Mouse (Mus musculus) urinary bladder, postnatal 14 days (tissue): ENCODE data around the gene Olfr960.

ENCODE experiments used
- DNase-seq: peaks from one replicate; pipeline ENCODE4 v3.0.0; 2021; ENCODE audit warnings: low spot score

Gene Olfr960

DNA sequence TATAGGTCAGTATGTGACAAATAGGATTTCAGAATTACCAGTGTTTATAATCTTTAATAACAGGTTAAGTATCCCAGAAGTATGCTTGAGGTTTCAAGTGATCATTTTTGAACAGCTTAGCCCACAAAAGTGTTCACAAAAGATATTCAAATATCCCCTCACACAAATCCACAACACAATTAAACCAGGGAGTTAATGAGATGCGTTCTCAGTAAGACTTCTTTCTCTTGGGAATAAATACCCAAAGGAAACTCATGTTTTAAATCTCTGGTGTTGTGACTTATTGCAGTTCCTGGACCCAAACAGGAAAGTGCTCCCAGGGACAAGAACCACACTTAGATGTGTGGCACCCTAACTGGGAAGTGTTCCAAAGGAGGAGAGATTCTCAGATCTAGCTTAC lies at the start of gene Olfr960:
Olfr960 (plus strand) TSS at position 301 of the 400 bp plus-strand sequence.
- no peak for DNase-seq

DNA sequence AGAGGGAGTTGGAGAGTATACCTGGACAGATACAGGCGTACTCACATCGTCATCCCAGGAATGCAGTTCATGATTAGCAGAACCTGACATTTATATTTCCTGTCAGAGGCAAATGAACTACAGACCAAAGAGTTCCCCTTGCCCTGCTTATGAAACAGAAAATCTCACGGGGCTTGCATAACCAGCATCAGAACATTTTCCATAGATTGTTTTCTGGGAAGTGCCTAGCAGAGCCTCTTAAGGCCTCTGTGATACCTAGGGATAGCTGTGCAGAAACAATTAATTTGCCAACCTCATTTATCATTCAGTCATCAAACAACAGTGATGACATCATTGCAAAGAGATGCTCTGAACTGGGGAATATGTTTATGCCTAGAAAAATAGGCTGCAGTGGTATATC lies 45.7 kb upstream of the Olfr960 start, which contains the start of gene Olfr959:
Olfr959 (minus strand) TSS at position 101 of the 400 bp plus-strand sequence.
- no peak for DNase-seq

DNA sequence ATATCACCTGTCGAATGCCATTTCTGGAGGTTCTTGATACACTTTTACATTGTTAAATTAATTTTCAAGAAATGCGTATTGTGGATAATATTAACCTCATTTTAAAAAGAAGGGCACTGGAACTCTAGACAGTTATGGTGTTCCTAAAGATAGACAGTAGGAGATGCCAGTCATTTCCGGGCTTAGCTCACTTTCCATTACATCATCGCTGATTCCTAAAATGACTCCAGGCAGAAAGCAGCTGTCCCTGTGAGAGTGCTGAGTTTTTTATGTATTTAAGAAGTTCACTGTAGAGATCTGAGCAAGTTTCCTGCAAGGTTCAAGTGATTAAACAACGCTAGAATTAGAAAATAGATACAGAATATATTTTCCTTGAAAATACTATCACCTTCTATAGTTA lies 44.1 kb upstream of the Olfr960 start:
- no peak for DNase-seq

DNA sequence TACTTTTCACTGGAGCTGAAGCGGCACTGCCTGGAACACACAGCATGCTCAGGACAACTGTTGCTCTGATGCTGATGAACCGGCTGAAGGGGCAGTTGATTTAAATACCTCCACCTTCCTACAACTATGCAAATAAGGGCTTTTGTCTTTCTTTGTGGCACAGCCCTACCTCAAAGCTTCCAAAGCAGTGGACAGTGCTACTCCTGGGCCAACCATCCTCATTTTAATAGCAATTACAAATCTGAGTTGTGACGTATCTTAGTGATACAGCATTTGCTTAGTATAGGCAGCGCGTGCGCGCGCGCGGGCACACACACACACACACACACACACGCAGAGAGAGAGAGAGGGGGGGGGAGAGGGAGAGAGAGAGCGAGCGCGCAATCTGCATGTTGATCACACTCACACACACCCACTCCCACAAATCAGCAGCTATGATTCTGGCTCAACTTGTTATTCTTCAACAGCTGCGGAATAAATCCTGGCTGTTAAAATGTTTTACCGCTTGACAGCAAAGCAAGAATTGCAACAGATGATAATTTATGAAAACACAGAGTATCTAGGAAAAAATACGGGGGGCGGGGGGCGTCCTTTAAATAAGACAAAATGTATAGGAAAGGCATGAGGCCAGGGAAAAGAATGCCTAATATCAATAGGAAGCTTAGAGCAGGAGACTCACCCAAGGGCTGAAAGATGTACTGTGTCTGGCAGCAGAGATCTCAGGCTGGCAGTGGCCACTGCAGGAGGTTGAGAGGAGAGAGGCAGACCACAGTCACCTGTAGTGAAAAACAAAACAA lies 18.4 kb upstream of the Olfr960 start:
- no peak for DNase-seq

DNA sequence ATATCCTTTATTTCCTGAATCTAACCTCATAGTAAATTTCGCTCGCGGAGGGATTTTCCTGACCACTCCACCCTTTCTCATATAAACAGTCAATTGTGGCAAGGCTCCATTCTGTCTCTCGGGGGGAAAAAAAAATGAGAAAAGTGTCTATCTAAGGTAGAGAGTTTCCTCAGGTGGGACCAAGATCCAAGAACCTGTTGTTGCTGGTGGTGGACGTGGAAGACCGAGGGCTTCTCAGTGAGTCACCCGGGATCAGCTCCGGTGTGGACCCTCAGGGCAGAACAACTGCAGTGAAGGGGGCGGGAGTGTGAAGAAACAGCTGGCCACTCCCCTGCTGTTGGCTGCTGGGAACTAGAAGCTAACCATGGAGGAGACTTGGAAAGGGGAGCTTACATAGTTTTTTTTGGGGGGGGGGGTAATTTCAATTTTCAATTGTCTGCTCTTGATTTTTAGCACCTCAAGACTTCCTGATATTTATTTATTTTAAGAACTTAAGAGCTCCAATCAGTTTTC lies 17.8 kb upstream of the Olfr960 start:
- peak; percentile 10 for DNase-seq

DNA sequence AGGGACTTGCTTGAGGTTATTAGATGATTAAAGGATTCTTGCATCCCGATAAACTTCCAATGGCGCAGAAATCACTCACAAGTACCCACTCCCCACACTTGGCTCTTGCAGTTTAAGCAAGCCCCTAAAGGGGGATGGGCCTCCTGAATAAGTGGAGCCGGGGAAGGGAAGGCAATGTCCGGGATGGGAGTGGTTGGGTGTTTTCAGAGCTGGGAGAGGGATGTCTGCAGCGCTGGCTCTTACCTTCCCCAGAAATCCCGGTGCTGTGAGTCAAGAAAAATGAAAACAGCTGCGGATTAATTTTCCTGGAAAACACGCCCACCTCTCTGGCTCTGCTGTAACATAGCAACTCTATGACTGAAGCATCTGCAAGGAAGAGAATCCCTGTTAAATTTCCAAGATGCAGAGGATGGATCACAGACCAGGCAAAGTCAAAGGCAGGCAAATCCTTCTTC lies 17.1 kb upstream of the Olfr960 start, which contains the start of gene AW551984:
AW551984 (minus strand) TSS at position 405 of the 455 bp plus-strand sequence.
- DNase-seq = peak; percentile 10

DNA sequence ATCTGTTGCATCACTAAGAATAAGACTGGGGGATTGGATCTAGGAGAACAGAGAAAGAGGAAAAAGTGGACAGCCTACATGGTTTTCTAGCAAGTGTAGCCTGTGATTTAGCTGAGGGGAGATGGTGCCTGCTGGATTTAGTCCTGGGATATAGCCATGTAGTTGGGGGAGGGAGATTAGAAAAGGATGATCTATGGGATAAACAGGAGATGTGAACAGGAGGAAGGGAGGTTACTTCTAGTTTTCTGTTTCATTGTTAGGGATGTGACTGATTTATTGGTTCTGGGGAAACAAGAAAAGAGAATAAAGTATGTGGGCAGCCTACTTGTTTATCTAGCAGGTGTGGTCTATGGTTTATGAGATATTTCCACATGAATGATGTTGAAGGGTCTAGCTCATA lies 12.7 kb upstream of the Olfr960 start:
- no peak for DNase-seq

DNA sequence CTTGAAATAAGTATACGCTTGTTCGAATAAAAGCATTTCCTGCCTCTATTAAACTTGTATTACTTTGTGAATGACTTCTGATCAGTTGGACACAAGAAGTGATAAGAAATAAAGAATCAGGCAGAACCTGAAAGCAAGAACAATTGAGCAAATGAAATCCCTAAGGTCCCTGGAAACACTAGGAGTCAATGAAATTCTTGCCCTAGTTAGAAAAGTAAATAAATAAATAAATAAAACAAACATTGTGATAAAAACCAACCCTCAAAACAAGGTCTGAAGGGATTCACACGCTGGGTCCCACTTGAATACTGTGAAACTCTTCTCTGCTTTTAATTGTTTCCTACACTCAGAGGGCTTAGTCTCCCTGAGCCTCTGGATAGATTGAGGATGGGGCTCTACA lies 10.8 kb upstream of the Olfr960 start, which contains the start of gene Olfr148:
Olfr148 (plus strand) TSS at position 301 of the 400 bp plus-strand sequence.
- DNase-seq = no peak

DNA sequence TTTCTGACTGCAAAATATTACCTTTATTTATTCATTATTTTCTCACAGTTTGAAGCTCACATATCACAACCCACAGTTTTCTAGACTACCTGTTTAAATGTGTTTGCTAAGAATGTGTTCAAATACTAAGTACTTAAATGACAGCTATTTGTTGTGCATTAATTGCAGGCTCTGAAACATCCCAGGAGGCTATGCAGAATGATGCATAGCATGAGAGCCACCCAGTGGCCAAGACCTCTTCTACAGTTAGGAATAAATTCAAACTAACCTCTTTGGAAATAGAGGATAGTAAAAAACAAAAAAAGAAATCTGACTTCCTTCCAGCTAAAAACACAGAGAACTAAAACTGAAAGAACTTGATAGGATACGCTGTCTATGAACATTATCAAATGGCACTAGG lies 9.2 kb upstream of the Olfr960 start:
- DNase-seq = no peak

DNA sequence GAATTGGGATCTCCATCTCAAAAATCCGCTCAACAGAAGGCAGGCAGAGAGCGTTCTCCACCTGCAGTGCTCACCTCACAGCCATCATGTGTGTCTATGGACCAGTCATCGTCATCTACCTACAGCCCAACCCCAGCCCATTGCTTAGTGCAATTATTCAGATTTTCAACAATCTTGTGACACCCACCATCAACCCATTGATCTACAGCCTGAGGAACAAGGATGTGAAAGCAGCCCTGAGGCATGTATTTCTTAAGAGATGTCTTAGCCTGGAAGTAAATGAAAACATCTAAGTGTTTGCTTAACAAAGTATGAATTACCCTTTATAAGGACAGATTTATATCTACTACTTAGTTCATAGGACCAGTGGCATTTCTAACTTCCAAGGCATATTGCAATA lies 2.6 kb downstream of the Olfr960 start:
- no peak for DNase-seq

DNA sequence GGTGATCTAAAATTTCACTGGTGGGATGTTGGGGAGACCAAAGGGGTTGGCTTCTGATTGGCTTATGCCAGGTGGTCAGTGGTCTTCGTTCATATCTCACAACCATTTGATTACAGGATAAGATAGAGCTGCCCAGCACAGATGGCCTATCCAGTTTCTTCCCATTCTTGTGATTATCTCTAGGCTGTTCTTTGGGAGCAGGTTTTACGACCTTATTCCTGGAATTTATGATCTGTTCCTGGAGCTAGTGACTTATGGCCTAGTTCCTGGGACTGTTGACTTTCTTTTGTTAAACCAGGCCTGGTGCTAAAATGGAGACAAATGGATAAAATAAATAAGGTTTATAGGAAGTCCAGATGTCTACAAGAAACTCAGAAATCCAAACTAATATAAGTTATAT lies 3.5 kb downstream of the Olfr960 start:
- DNase-seq = no peak

DNA sequence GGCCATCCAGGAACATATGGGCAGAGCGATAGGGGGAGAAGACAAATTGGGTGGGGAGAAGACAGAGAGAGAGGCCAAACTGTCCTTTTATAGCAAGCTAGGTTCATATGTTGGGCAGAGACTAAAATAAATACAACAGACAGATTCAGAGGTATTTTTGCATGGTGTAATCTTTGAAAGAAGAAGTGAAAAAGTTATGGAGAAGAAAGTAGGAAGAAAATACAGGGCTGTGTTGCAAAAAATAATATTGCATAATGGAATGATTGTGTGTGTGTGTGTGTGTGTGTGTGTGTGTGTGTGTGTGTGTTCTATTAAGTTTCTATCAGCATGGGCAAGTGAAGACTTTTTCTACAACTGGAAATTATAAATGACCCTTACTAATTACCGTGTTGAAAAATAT lies 7.9 kb downstream of the Olfr960 start:
- no peak for DNase-seq

DNA sequence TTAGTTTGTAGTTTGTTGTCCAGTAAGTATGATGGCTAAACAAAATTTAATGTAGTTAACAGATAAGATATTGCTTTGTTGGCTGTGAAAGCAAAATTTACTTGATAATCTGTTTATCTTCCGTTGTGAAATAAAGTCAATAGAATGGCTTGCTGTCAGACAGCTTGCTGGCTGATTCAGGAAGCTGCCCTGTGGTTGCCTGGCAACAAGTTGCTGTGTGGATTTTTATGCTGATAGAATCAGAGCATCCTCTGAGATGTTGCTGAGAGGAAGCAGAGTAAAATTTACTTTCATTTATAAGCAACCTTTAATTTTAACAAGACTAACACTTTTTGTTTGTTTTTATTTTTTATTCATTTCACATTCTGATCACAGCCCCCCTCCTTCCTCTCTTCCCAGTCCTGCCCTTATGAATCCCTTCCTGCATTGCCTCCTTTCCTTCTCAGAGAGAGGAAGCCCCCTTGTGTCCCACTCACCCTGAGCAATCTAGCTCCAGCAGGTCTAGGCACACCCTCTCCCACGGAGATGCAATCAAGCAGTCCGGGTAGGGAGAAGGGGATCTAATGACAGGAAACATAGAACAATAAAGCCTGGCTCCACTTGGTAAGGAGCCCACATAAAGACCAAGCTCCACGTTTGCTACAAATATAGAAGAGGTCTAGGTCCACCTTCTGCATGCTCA lies 12.9 kb downstream of the Olfr960 start:
- DNase-seq = no peak

DNA sequence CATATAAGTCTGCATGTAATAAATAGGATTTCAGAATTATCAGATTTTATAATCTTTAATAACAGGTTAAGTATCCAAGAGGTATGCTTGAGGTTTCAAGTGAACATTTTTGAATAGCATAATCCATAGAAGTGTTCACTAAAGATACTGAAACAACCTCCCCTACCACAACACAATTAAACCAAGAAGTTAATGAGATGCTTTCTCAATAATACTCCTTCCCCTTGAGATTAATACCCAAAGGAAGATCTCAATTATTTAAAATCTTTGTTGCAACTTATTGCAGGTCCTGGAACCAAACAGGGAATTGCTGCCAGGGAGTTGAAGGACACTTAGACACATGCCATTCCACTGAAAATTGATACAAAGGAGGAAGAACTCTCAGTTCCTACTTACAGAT lies 23.6 kb downstream of the Olfr960 start, which contains the start of gene Olfr961:
Olfr961 (plus strand) TSS at position 301 of the 400 bp plus-strand sequence.
- no peak for DNase-seq

DNA sequence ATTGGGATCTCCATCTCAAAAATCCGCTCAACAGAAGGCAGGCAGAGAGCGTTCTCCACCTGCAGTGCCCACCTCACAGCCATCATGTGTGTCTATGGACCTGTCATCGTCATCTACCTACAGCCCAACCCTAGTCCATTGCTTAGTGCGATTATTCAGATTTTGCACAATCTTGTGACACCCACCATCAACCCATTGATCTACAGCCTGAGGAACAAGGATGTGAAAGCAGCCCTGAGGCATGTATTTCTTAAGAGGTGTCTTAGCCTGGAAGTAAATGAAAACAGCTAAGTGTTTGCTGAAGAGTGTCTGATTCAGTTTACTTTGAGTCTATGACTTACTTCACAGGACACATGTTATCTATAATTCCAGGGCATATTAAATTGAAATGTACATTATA lies 26.2 kb downstream of the Olfr960 start:
- DNase-seq = no peak

DNA sequence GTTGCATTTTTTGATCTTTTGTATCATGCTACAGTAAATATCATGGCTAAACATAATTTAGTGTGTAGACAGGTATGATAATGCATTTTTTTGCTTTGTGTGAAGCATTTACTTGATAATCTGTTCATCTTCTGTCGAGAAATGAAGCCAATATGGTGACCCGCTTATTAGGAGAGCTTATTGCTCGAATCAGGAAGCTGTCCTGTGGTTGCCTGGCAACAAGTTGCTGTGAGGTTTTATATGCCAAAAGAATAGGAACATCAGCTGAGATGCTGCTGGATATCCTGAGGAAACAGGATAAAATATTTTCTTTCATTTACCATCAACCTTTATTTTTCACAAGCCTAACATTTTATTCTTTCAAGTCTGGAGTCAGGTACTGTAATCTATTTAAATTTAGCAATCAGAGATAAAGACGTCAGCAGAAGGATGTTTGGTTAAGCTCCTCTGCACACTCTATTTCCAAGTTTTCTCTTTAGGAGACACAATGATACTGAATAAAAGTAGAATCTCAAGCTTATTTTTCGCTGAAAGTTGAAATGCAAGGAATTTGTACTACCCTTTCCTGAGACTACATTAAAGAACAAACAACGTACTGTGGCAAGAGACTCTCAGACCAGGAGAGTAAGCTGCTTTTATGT lies 33.7 kb downstream of the Olfr960 start:
- no peak for DNase-seq

DNA sequence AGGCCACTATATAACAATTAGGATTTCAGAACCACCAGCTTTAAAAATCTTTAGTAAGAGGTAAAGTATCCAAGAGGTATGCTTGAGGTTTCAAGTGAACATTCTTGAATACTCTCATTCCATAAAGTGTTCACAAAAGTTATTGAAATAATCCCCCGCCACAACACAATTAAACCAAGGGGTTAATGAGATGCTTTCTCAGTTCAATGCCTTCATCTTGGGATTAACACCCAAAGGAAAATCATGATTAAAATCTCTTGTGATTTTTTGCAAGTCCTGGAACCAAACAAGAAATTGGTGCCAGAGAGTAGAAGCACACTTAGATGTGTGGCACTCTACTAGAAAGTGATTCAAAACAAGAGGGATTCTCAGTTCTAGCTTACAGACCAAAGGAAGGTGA lies 45.7 kb downstream of the Olfr960 start, which contains the start of gene Olfr963:
Olfr963 (plus strand) TSS at position 301 of the 400 bp plus-strand sequence.
- no peak for DNase-seq

DNA sequence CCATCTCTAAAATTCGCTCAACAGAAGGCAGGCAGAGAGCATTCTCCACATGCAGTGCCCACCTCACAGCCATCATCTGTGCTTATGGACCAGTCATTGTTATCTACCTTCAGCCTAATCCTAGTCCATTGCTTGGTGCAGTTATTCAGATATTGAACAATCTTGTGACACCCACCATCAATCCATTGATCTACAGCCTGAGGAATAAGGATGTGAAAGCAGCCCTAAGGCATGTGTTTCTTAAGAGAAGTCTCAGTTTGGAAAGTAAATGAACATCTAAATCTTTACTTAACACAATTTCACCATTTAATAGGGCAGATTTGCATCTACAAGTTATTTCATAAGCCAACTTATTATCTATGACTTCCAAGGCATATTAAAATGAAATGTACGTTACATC lies 48.5 kb downstream of the Olfr960 start:
- no peak for DNase-seq
